Mouse (Mus musculus) left cerebral cortex, postnatal 10 days (tissue): ENCODE data around the gene Wdr35. TPM values are rescaled to one million over a fixed set of nuclear protein-coding genes. Genes with fewer than 3 reads are reported as not detected.
A peak's percentile ranks its signal among the peaks of the same experiment; 100 is the strongest.
"Not testable (repeated sequence)": the region's sequence is repeated elsewhere in the genome, so short reads cannot be mapped to it uniquely, and the experiment has no call there.

Source experiments
- DNase-seq, 2 experiments: peaks; one replicate each; pipeline ENCODE4 v3.0.0; 2021 to 2022; ENCODE audit warnings: low spot score in 2 of 2, mixed read lengths in 1 of 2; ENCODE audit errors: extremely low spot score in 1 of 2
- intact Hi-C: fragments of 180-260 bp; cut with DNase I; formaldehyde crosslinking; loops from one replicate; pipeline ENCODE4 v1.15.1; 2025
- total RNA-seq, 2 experiments: library from RNA; stranded (reverse); gene quantifications; 2 replicates each; pipeline ENCODE4 v1.2.3; 2021

Wdr35 gene
- 10 to 100 TPM; 44.1 to 49.7 TPM for total RNA-seq

DNA sequence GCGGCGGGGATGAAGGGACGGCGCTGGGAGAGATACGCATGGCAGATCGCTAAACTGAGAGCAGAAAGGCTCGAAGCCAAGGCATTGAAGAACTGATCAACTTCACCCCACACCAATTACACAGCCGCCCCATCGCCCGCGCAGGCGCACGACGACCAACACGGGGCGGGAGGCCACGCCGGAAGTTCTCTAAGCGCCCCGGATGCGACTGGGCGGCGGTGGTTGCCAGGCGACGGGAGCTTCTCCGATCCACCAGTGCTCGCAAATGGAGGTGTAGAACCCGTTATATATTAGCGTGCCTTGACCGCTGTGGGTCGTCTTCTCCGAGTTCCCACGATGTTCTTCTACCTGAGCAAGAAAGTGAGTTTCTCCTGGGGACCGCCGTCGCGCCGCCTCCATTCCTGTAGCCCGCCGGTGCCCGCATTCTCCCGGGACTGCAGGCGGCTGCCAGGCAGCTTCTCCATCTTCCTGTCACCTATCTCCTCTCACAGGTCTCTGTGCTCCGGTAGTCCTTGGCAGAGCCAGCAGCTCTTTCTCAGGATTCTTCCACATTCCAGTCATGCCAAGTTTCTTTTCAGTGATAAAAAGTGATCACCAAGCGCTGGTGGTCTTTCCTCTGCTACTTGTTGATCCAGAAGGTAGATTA is at the start of gene Wdr35:
TSS of gene Wdr35 (plus strand) at position 73 of the 646 bp plus-strand sequence.
- DNase-seq: peak; percentile 90 to 95

GRCm38 (mm10) chr12:8927652-8928051 is 46.0 kb upstream of the Wdr35 start:
- DNase-seq: no peak
- intact Hi-C loops: no loop called here

More for the DNA sequence above, at the start of gene Wdr35:
- intact Hi-C loops: no loop called here

DNA sequence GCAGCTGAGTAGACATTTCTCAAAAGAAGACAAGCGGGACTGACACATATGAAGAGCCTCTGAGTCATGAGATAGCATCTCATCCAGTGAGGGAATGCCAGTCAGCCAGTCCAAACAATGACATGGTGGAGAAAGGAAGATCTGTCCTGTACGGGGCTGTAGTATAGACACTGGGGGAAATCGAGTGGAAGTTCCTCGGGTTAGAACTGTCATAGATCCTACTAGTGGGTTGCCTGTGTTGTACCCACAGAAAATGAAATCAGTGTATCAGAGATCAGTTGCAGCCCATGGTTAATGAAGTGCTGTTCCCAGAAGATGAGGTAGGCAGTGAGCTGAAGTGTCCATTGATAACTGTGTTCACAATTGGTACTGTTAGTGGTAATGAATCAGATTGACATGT is 44.9 kb upstream of the Wdr35 start:
- no peak for DNase-seq
- intact Hi-C loops: no loop called here

- intact Hi-C loops: no loop called here
- no peak for DNase-seq
Observed at GRCm38 (mm10) chr12:8931083-8931482, 42.6 kb upstream of the Wdr35 start.

- intact Hi-C loops: loop anchor here (5.0 kb wide), 1 partner anchor 67 kb away; no protein-coding TSS in a partner anchor
- no peak for DNase-seq
Observed at GRCm38 (mm10) chr12:8935349-8935748, 38.3 kb upstream of the Wdr35 start.

DNA sequence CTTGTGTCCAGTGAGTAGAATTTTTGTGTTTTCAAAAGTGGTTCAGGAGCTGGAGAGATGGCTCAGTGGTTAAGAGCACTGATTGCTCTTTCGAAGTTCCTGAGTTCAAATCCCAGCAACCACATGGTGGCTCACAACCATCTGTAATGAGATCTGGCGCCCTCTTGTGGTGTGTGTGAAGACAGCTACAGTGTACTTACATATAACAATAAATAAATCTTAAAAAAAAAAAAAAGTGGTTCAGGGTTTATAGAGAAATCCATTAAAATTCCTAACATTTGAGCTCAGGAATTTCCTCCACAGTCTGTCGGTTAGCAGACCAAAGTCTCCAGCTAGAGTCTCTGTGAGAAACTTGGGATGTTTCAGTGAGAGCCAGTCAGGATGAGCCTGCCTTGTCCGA is 37.5 kb upstream of the Wdr35 start:
- DNase-seq: not testable (repeated sequence)
- intact Hi-C loops: loop anchor here (5.0 kb wide), 1 partner anchor 66 kb away; no protein-coding TSS in a partner anchor

GRCm38 (mm10) chr12:8939490-8939889 is 34.2 kb upstream of the Wdr35 start:
- intact Hi-C loops: loop anchor here (5.0 kb wide), 1 partner anchor 63 kb away; no protein-coding TSS in a partner anchor
- no peak for DNase-seq

- DNase-seq: no peak
- intact Hi-C loops: no loop called here
Observed at GRCm38 (mm10) chr12:8940011-8941005, 33.4 kb upstream of the Wdr35 start.

- intact Hi-C loops: no loop called here
- no peak for DNase-seq
Observed at GRCm38 (mm10) chr12:8941131-8941615, 32.5 kb upstream of the Wdr35 start.

DNA sequence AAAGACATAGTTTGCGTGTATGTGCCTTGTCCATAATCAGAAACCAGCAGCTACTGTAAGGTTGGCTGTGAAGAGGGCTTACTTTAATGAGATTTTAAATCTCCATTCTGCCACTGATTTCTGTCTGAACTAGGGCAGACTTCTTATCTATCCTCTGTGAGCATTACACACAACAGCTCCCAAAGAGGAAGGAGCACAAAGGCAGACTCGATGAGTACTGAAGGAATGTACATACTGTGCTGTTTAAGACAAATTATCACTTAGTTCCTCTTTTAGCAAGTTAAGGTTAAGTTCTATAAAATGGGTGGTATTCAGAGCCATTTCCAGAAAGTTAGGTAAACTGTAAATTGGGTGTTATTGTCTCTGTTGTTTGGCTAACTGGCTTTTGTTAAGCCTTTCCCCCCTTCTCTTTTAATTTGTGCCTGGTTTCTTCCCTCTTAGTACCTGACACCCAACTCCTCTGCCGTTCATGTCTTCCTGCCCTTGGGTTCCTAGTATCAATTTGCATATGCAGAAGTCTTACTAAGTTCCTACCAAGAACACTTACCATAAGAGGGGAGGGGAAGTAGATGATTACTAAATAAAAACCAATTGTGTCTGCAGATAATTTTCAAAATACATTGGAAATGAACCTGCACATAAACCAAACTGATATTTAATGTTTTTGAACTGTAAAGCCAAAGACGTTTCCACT is 31.8 kb upstream of the Wdr35 start:
- no peak for DNase-seq
- intact Hi-C loops: no loop called here

DNA sequence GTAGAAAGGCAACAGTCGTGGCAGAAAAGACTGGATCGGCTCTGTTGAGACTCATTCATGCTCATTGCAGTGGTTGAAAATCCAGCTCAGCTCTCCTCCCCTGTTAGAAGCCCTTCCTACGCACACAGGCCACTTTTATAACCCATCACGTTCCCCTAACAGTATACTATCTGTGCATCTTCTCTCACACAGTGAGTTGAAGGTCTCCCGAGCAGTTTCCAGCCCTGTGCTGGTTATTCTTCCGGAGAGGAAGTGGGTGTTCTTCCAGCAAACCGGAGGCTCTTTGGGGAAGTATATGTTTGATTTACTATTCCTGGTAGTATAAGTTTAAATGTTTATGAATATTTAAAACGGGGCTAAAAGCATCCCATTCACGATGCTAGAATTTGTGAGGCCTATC is 26.5 kb upstream of the Wdr35 start:
- intact Hi-C loops: no loop called here
- no peak for DNase-seq

DNA sequence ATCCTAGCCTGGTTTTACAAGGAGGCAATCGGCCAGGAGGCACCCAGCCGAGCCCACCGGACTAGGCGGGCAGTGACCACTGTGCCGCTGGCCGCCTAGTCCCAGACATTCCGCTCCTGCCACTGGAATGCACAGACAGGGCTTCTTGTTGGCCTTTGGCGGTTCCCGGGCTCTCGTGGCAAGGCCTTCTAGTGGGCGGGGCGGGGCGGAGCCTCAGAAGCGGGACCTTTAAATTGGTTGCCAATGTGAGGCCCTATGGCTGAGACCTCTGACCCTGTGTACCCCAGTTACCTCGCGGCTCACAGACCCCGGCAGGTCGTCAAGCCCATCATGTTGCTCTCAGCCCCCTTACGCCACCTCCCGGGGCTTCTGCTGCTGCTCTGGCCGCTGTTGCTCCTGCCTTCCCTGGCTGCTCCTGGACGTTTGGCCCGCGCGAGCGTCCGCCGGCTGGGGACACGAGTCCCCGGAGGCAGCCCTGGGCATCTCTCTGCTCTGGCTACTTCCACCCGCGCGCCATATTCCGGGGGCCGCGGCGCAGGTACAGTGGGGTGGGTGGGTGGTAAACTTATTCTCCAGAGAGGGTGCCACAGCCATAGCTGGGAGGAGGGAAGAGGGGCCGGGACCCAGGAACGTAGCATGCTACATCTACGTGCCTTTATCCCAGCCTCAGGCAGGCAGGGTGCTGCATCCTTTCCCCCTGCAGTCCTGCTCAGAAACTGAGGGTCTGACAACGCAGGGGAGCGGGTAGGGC is 25.8 kb upstream of the Wdr35 start, which contains the start of gene Matn3:
TSS of gene Matn3 (plus strand) at position 216 of the 751 bp plus-strand sequence.
- DNase-seq: peak in 1 of 2 experiments; percentile 75

GRCm38 (mm10) chr12:8953136-8953535 is 20.6 kb upstream of the Wdr35 start:
- intact Hi-C loops: no loop called here
- DNase-seq: no peak

More for the DNA sequence above, 25.8 kb upstream of the Wdr35 start, which contains the start of gene Matn3:
- intact Hi-C loops: no loop called here

- intact Hi-C loops: no loop called here
- no peak for DNase-seq
Observed at GRCm38 (mm10) chr12:8954161-8954561, 19.5 kb upstream of the Wdr35 start.

GRCm38 (mm10) chr12:8961607-8962316 is 11.9 kb upstream of the Wdr35 start:
- DNase-seq: no peak
- intact Hi-C loops: no loop called here

DNA sequence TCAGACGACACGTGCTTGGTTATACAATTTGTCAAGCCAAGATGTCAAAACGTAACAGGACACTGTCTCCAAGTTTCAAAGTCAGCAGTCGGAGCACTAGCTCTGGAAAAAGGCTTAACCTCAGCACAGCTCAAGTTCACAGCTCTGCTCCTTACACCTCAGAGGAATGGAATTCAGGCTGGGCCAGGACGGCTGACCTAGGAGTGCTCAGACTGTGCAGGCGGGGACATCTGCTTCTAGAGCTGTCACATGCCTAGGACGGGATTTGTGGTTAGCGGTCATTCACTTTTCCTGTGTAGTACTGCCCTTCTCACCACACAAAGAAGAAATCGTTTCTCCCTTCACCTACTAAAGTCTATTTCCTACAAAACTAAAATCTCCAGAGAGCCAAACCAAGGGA is 3.9 kb upstream of the Wdr35 start:
- intact Hi-C loops: no loop called here
- peak in 1 of 2 experiments; percentile 43 for DNase-seq

DNA sequence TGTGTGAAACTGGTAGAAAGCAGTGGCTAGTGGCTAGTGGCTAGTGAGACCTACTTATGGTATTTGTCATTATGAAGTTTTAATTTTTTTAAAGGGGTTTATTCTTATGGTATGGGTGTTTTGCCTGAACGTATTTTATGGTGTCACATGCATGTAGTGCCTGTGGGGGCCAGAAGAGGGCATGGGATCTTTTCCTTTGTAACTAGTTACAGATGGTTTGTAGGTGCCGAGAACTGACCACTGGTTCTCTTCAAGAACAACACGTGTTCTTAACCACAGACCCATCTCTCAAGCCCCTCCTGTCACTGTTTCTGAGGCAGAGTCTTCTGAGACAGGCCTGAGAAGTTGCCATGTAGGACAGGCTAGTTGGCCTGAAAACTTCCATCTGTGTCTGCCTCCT is 1.4 kb downstream of the Wdr35 start:
- intact Hi-C loops: no loop called here
- no peak for DNase-seq

DNA sequence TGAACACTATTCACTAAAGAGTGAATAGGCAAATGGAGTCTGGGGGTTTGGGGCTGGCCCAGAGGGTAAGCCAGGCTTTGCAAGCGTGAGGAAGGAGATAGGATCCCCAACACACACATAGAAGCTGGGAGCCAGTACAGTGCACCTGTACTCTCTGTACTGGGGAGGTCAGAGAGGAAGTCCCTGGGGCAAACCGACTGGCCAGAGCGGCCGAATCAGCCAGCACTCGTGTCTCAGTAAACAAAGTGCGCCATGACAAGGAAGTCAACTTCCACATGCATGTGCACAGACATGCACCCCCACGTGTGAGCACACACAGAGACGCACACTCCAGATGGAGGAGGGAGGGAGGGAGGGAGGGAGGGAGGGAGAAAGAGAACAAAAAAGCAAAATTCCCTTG is 19.5 kb downstream of the Wdr35 start:
- intact Hi-C loops: loop anchor here (10.0 kb wide), 1 partner anchor 238 kb away; no protein-coding TSS in a partner anchor
- DNase-seq: no peak
